Mouse (Mus musculus): ENCODE data around the gene Traf3ip2. TPM values are rescaled to one million over a fixed set of nuclear protein-coding genes. Genes with fewer than 3 reads are reported as not detected.

Traf3ip2 gene
- 4.8 and 5.7 TPM in 2 replicates for polyA plus RNA-seq (2014; fragmentation: Nextera tagmentation; extraction: Ambion mirVana)

DNA sequence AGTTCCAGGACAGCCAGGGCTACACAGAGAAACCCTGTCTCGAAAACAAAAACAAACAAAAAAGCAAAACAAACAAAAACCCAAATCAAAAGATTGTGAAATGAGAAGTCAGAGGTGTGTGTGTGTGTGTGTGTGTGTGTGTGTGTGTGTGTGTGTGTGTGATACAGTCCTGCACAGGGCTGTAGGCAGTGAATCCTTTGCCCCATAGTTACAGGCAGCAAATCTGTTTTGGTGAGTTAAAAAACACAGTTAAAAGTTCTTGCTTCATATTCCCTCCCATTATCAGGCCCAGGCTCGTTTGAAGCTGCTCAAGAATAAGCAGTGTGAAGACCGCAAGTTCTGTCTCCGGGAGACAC is at the start of gene Traf3ip2:
TSS of gene Traf3ip2 (plus strand) at position 302 of the 356 bp plus-strand sequence.
- no peak for DNase-seq (ENCODE audit: low spot score)
- no peaks in the 10 kb centered on the region for H3K36me3 ChIP-seq (ENCODE audit: control insufficient read depth, insufficient read depth, low read length)
- H3K27ac ChIP-seq (ENCODE audit: low read depth, low read length), result no peak within 1 kb of the TSS; the same call in 1 of the 2 replicates
- no peak within 1 kb of the TSS for H3K4me3 ChIP-seq (ENCODE audit: low read depth, low read length)
- no peak for ATAC-seq
- WGBS, result 59% methylated on average over 4 of the region's 4 CpGs
- H3K27me3 ChIP-seq (replicated peaks; ENCODE audit: control insufficient read depth, insufficient read depth, low read length), result no peaks in the 10 kb centered on the region
- H3K4me2 ChIP-seq (ENCODE audit: low read length), result peak within 1 kb of the TSS; percentile 32; the same call in 1 of the 2 replicates
- H3K9me3 ChIP-seq (replicated peaks; ENCODE audit: control insufficient read depth, low read length), result no peaks in the 10 kb centered on the region
- H3K9ac ChIP-seq (ENCODE audit: low read length), result 0 out of 2 replicates have a peak within 1 kb of the TSS, but pooled peaks have one; percentile 29
- H3K4me1 ChIP-seq (ENCODE audit: control insufficient read depth, insufficient read depth, low read length), result peaks cover 23% of the 10 kb centered on the region

DNA sequence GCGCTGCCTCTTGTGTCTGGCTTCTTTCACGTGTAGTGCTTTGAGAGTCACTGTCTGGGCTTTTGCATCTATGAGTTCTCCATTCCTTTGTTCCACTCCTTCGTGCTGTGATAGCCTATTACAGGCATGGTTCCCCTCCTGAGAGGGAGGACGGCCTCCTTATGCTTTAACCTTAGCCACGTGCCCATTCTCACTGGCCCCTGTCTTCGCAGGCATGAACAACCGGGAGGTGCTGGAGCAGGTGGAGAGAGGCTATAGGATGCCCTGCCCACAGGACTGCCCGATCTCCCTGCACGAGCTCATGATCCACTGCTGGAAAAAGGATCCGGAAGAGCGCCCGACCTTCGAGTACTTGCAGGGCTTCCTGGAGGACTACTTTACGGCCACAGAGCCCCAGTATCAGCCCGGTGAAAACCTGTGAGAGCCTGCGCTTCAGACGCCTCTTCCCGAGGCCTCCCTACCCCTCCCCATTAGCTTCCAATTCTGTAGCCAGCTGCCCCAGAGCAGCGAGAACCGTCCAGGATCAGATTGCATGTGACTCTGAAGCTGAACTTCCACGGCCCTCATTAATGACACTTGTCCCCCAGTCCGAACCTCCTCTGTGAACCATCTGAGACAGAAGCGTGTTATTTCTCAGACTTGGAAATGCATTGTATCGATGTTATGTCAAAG is 49.0 kb upstream of the Traf3ip2 start:
- Histone ChIP-seq H3K4me3 (ENCODE audit: low read depth, low read length) (no peak overlapping the region), H3K36me3 (ENCODE audit: control insufficient read depth, insufficient read depth, low read length) (peaks cover 43% of the 10 kb centered on the region), H3K27me3 (replicated peaks; ENCODE audit: control insufficient read depth, insufficient read depth, low read length) (no peaks in the 10 kb centered on the region), H3K27ac (ENCODE audit: low read depth, low read length) (peak overlapping the region; percentile 65), H3K9ac (ENCODE audit: low read length) (peak overlapping the region; percentile 32; the same call in 1 of the 2 replicates), H3K4me1 (ENCODE audit: control insufficient read depth, insufficient read depth, low read length) (peaks cover 7% of the 10 kb centered on the region; the same call in 1 of the 2 replicates), H3K9me3 (replicated peaks; ENCODE audit: control insufficient read depth, low read length) (no peaks in the 10 kb centered on the region), H3K4me2 (ENCODE audit: low read length) (no peak overlapping the region)
- ATAC-seq, result peak; percentile 27
- no peak for DNase-seq (ENCODE audit: low spot score)
- 55% methylated on average over 24 of the region's 24 CpGs for WGBS

DNA sequence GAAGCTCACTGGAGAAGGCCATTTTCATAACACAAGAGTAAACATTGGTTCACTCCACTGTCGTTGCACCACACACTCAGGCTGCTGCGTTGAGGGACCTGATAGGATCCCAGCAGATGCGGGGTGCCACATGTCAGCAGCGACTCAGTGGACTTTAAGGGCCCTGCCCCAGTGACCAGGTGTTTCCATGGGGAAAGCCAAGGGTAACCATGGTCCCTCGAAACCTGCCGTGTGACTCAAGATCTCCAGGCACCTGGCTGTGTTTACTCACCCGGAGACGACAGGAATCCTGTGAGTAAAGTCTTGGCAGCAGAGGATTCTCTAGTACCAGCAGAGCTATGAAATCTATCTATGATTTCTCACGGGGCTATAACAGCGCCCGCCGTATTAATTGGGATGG is 45.8 kb upstream of the Traf3ip2 start:
- ATAC-seq (no peak), DNase-seq (ENCODE audit: low spot score) (no peak)
- H3K4me3 ChIP-seq (ENCODE audit: low read depth, low read length), result no peak overlapping the region
- no peaks in the 10 kb centered on the region for H3K9me3 ChIP-seq (replicated peaks; ENCODE audit: control insufficient read depth, low read length)
- no peak overlapping the region for H3K4me2 ChIP-seq (ENCODE audit: low read length)
- peaks cover 32% of the 10 kb centered on the region for H3K36me3 ChIP-seq (ENCODE audit: control insufficient read depth, insufficient read depth, low read length)
- H3K9ac ChIP-seq (ENCODE audit: low read length), result no peak overlapping the region
- no peaks in the 10 kb centered on the region for H3K27me3 ChIP-seq (replicated peaks; ENCODE audit: control insufficient read depth, insufficient read depth, low read length)
- H3K4me1 ChIP-seq (ENCODE audit: control insufficient read depth, insufficient read depth, low read length), result peaks cover 18% of the 10 kb centered on the region; the same call in 1 of the 2 replicates
- no peak overlapping the region for H3K27ac ChIP-seq (ENCODE audit: low read depth, low read length)
- 86% methylated on average over 12 of the region's 12 CpGs for WGBS

DNA sequence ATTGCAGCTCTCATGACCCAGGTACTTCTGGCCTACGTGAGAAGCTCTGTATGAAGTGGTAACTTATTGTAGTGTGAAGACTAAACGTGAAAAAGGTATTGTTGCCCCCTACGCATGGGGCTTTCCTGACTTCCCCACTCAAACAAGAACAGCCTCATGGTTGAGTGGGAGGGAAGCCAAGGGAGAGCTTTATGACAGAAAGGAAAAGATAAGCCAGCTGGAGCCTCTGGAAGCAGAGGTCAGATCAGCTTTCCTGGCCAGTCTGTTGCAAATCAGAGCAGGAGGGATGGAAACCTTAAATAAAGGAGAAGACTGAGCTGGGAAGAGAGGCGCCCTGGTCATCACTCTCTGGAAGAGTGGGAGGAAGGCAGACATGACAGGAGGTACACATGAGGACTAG is 43.7 kb upstream of the Traf3ip2 start:
- no peaks in the 10 kb centered on the region for H3K27me3 ChIP-seq (replicated peaks; ENCODE audit: control insufficient read depth, insufficient read depth, low read length)
- no peaks in the 10 kb centered on the region for H3K9me3 ChIP-seq (replicated peaks; ENCODE audit: control insufficient read depth, low read length)
- H3K27ac ChIP-seq (ENCODE audit: low read depth, low read length), result peak overlapping the region; percentile 33; the same call in 1 of the 2 replicates
- peaks cover 25% of the 10 kb centered on the region for H3K36me3 ChIP-seq (ENCODE audit: control insufficient read depth, insufficient read depth, low read length)
- H3K9ac ChIP-seq (ENCODE audit: low read length), result no peak overlapping the region
- WGBS, result 89% methylated on average over 4 of the region's 4 CpGs
- DNase-seq (ENCODE audit: low spot score) (no peak), ATAC-seq (no peak)
- no peak overlapping the region for H3K4me2 ChIP-seq (ENCODE audit: low read length)
- no peak overlapping the region for H3K4me3 ChIP-seq (ENCODE audit: low read depth, low read length)
- peaks cover 22% of the 10 kb centered on the region; the same call in 1 of the 2 replicates for H3K4me1 ChIP-seq (ENCODE audit: control insufficient read depth, insufficient read depth, low read length)

DNA sequence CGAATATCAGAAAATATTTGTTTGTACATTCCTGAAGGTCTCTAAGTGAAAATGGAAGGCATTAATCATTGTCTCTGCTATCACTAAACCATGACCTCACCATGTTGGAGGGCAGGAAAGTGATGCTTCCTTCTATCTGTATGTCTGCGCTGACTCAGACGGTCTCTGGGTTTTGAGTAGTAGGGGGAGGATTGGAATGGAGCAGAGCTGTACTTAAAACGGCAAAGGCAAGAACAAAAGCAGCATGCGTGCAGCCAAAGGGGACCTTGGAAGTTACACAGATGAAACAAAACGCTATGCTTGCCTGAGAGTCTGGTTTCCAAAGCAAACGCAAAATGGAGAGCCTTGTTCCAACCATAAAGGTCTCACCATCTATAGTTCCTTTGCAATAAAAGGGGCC is 41.7 kb upstream of the Traf3ip2 start:
- H3K4me1 ChIP-seq (ENCODE audit: control insufficient read depth, insufficient read depth, low read length), result peaks cover 22% of the 10 kb centered on the region; the same call in 1 of the 2 replicates
- peak; percentile 55 for DNase-seq (ENCODE audit: low spot score)
- 43% methylated on average over 7 of the region's 7 CpGs for WGBS
- ATAC-seq, result peak; percentile 45
- no peak overlapping the region for H3K4me2 ChIP-seq (ENCODE audit: low read length)
- no peak overlapping the region for H3K4me3 ChIP-seq (ENCODE audit: low read depth, low read length)
- no peaks in the 10 kb centered on the region for H3K9me3 ChIP-seq (replicated peaks; ENCODE audit: control insufficient read depth, low read length)
- H3K27ac ChIP-seq (ENCODE audit: low read depth, low read length), result peak overlapping the region; percentile 74; the same call in 1 of the 2 replicates
- no peaks in the 10 kb centered on the region for H3K27me3 ChIP-seq (replicated peaks; ENCODE audit: control insufficient read depth, insufficient read depth, low read length)
- no peak overlapping the region for H3K9ac ChIP-seq (ENCODE audit: low read length)
- H3K36me3 ChIP-seq (ENCODE audit: control insufficient read depth, insufficient read depth, low read length), result peaks cover 11% of the 10 kb centered on the region; the same call in 1 of the 2 replicates

DNA sequence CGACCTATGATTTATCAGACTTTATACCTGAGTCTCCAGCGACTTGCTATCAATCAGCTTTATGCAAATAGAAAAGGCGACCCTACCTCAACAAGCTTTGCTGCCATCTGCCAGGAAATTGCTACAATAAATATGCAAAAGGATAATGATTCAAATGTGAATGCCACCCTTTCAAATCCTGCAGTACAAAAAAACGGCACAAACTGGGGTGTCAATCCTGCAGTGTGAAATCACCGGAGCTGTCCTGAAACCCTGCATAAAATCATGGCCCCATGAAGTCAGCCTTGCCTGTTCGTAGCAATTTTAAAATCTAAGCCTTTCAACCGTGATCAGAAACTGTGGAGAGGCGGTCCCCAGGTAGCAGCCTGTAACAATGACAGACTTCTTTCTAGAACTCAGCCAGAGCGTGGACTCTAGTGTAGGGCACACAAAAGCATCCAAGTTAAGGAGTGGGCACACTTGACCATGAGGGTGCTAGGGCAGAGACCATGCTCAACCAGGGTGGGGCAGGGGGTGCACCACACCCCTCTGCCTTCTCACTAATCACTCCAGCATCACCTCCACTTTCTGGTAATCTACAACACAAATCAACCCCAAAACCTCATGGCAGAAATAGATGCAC is 40.6 kb upstream of the Traf3ip2 start:
- DNase-seq (ENCODE audit: low spot score), result peak; percentile 72
- Histone ChIP-seq H3K4me2 (ENCODE audit: low read length) (no peak overlapping the region), H3K27me3 (replicated peaks; ENCODE audit: control insufficient read depth, insufficient read depth, low read length) (no peaks in the 10 kb centered on the region), H3K9ac (ENCODE audit: low read length) (peak overlapping the region; percentile 45; the same call in 1 of the 2 replicates), H3K9me3 (replicated peaks; ENCODE audit: control insufficient read depth, low read length) (no peaks in the 10 kb centered on the region), H3K4me3 (ENCODE audit: low read depth, low read length) (no peak overlapping the region), H3K27ac (ENCODE audit: low read depth, low read length) (peak overlapping the region; percentile 86), H3K36me3 (ENCODE audit: control insufficient read depth, insufficient read depth, low read length) (0 out of 2 replicates have a peak, but pooled peaks cover under 1% of the 10 kb centered on the region), H3K4me1 (ENCODE audit: control insufficient read depth, insufficient read depth, low read length) (peaks cover 25% of the 10 kb centered on the region)
- peak; percentile 35 for ATAC-seq
- WGBS, result 31% methylated on average over 9 of the region's 9 CpGs

DNA sequence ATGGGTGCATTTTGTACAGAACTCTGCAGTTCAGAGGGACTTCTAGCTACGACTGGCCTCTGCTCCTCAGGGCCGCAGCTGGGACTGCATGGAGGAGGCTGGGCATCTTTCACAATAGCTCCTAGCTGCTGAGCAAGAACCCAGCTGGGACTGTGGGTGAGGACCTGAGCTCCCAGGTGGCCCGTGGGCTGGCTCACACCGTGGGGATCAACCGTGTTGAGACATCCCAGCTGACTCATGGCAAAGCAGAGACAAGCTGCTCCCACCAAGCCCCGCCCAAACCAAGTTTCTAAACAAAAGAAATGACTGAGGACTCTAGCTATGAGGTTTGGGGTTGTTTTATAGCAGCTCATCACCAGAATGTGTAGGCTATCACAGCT is 40.1 kb upstream of the Traf3ip2 start:
- peak; percentile 29 for DNase-seq (ENCODE audit: low spot score)
- no peaks in the 10 kb centered on the region for H3K27me3 ChIP-seq (replicated peaks; ENCODE audit: control insufficient read depth, insufficient read depth, low read length)
- peak overlapping the region; percentile 86 for H3K27ac ChIP-seq (ENCODE audit: low read depth, low read length)
- no peaks in the 10 kb centered on the region for H3K36me3 ChIP-seq (ENCODE audit: control insufficient read depth, insufficient read depth, low read length)
- peak overlapping the region; percentile 45; the same call in 1 of the 2 replicates for H3K9ac ChIP-seq (ENCODE audit: low read length)
- H3K4me2 ChIP-seq (ENCODE audit: low read length), result no peak overlapping the region
- no peak overlapping the region for H3K4me3 ChIP-seq (ENCODE audit: low read depth, low read length)
- 46% methylated on average over 6 of the region's 6 CpGs for WGBS
- H3K4me1 ChIP-seq (ENCODE audit: control insufficient read depth, insufficient read depth, low read length), result peaks cover 25% of the 10 kb centered on the region
- H3K9me3 ChIP-seq (replicated peaks; ENCODE audit: control insufficient read depth, low read length), result no peaks in the 10 kb centered on the region
- ATAC-seq, result peak; percentile 25

DNA sequence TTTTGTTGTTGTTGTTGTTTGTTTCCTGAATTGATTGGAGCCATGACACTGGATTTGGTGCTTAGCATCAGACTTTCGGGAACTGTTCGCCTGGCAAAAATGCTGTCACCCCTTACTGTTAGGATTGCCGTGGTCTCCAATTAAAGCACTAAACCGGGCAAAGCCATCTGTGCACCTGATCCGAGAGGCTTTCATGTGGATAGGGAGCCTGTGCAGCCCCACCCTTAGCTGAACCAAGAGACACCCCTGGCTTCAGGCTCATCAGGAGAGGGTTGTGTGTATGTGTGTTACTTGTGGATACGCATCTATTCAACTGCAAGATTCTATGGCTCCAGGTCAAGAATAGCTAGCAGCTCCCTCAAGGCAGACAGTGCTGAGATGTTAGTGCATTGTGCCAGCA is 36.3 kb upstream of the Traf3ip2 start:
- WGBS, result 76% methylated on average over 6 of the region's 6 CpGs

DNA sequence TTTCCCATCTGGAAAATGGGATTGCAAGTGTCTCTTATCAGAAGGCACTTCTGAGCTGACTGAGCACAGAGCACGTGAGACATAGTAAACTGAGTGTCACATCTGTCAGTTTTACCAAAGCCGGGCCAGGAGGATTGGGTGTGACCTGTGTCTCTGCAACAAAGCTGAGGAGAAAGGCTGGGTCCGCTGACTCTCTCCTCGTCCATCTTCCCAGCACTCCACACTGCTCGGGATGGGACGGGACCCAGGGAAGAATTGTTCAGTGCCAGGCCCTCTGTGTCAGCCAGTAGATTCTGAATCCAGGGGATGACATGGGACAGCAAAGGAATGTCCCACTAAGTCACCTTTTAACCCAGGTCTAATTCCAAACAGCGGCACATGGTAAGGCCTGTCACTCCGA is 32.3 kb upstream of the Traf3ip2 start:
- no peak overlapping the region for H3K4me3 ChIP-seq (ENCODE audit: low read depth, low read length)
- peaks cover 3% of the 10 kb centered on the region for H3K4me1 ChIP-seq (ENCODE audit: control insufficient read depth, insufficient read depth, low read length)
- no peak for DNase-seq (ENCODE audit: low spot score)
- H3K9ac ChIP-seq (ENCODE audit: low read length), result no peak overlapping the region
- no peaks in the 10 kb centered on the region for H3K9me3 ChIP-seq (replicated peaks; ENCODE audit: control insufficient read depth, low read length)
- H3K27me3 ChIP-seq (replicated peaks; ENCODE audit: control insufficient read depth, insufficient read depth, low read length), result no peaks in the 10 kb centered on the region
- H3K36me3 ChIP-seq (ENCODE audit: control insufficient read depth, insufficient read depth, low read length), result no peaks in the 10 kb centered on the region
- no peak overlapping the region for H3K27ac ChIP-seq (ENCODE audit: low read depth, low read length)
- no peak overlapping the region for H3K4me2 ChIP-seq (ENCODE audit: low read length)
- no peak for ATAC-seq
- WGBS, result 83% methylated on average over 8 of the region's 8 CpGs

More for the DNA sequence above, 36.3 kb upstream of the Traf3ip2 start:
- no peak for ATAC-seq
- Histone ChIP-seq H3K4me2 (ENCODE audit: low read length) (no peak overlapping the region), H3K4me1 (ENCODE audit: control insufficient read depth, insufficient read depth, low read length) (peaks cover 14% of the 10 kb centered on the region), H3K36me3 (ENCODE audit: control insufficient read depth, insufficient read depth, low read length) (no peaks in the 10 kb centered on the region), H3K27ac (ENCODE audit: low read depth, low read length) (no peak overlapping the region), H3K4me3 (ENCODE audit: low read depth, low read length) (no peak overlapping the region), H3K9me3 (replicated peaks; ENCODE audit: control insufficient read depth, low read length) (no peaks in the 10 kb centered on the region), H3K27me3 (replicated peaks; ENCODE audit: control insufficient read depth, insufficient read depth, low read length) (no peaks in the 10 kb centered on the region), H3K9ac (ENCODE audit: low read length) (no peak overlapping the region)
- DNase-seq (ENCODE audit: low spot score), result no peak

All from forebrain, embryonic 14.5 days (tissue).